Mouse (Mus musculus): ENCODE data around the gene Rom1.
A peak's percentile ranks its signal among the peaks of the same experiment; 100 is the strongest.

Gene Rom1

DNA sequence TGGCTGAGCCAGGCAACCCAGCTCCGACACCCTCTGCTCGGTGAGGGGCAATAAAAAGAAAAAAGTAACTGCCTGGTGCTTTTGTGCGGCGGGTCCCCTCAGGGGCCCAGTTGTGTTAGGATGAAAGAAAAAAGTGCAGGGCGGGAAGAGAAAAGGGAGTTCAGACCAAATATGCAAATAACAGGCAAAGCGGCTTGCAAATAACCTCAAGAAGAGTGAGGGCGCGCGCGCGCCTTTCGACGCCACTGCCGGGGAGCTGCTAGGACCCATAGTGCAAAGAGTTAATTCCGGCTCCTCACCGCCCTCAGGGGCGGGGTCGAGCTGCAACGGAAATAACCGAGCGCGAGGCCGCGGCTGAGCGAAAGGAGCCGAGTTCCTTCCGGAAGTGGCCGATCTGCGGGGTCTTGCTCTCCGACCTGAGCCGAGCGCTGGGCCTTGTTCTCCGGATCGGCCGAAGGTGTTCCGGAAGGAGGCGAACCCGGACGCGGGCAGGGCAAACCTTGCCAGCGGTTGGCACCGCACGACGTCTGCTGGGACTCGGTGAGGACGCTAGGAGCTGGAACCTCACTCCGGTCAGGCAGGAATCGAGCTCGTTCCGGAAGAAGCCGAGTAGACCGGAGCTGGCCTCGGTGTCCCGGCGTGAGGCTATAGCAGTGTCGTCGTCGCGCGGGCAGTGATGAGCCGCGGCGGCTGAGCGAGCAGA is 12.5 kb upstream of the Rom1 start, which contains the start of gene Mta2:
TSS of gene Mta2 (plus strand) at position 361 of the 703 bp plus-strand sequence.
- peak; percentile 99 for DNase-seq

GRCm38 (mm10) chr19:8941136-8941514 is 12.0 kb upstream of the Rom1 start:
- DNase-seq, result peak; percentile 42

DNA sequence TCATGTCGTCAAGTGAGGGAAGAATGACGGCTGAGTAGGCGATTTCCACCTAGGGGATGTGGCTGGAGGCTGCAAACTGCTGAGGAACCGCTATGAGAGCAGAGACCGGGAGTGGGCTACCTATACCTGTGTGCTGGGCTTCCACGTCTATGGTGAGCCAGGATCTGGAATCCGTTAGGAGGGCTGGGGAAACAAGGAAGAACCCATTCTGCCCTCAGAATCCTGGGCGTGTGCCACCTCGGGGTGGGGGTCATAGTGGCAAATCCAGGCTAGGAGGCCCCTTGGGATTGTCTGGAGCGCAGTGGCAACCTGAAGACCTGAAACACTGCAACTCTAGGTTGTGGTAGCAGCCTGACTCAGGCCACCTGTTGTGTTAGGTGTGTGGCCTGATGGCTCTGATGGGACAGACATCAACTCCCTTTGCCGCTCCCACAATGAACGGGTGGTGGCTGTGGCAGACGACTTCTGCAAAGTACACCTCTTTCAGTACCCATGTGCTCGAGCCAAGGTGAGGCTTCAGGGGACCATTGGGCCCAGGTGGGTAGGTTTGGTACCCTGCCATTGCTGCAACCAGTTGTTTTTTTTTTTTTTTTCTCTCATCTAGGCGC is 11.5 kb upstream of the Rom1 start:
- no peak for DNase-seq

DNA sequence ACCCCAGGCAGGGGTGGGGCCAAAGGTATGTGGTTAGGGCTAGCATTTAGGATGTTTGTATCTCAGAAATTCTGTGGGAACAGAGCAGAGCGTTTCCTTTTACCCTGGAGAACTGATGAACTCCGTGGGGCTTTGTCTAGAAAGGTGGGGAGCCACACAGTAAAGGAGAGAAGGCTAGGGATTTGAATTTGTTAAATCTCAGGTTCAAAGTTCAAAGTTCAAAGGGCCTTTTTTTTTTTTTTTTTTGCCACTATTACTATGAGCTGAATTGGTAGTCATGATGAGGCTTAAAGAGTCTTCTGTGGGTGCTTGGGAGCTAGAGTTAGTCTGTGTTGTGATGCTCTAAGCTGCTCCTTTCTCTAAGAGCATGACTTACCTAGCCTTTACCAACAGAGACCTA is 7.6 kb upstream of the Rom1 start:
- no peak for DNase-seq

DNA sequence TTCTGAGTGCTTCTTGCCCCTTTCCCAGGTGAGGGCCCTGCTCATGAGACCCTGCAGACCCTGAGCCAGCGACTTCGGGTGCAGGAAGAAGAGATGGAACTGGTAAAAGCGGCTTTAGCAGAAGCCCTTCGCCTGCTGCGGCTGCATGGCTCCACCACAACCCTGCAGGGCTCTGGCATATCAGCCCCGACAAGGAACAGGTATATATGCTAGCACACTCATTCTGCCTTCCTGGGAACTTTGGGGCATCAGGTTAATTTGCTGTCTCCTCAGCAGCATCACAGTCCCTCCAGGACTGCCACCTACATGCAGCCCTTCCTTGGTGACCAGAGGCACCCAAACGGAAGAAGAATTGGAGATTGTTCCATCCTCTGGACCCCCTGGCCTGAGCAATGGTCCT is 1.6 kb upstream of the Rom1 start:
- no peak for DNase-seq

- DNase-seq, result no peak
Observed at GRCm38 (mm10) chr19:8930117-8930516, 961 bp upstream of the Rom1 start.

DNA sequence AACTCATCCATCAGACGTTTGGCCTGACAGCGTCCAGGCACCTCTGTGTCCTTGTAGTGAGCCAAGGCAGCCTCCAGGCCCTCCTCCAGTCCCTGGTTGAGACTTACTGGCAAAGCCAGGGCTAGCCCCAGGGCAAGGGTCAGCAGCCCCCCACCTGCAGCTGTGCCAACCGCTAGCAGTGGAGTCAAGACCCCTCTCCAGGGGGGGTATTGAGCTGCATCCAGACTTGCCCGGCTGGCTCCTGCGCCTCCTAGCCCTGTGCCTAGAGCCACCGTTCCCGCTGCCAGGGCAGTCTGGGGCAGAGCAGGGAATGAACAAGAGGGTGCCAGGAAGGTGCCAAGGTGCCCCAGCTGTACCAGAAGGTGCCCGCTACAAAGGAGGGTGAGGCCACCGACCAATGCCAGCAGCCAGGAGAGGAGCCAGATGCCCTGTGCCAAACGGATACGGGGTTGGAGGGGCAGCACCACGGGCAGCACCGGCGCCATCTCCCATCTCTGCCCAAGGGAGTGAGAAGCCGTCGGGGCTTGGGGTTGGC is 400 bp downstream of the Rom1 start:
- DNase-seq, result no peak

- no peak for DNase-seq
Observed at GRCm38 (mm10) chr19:8927891-8928525, 1.1 kb downstream of the Rom1 start.

- no peak for DNase-seq
Observed at GRCm38 (mm10) chr19:8926766-8927165, 2.4 kb downstream of the Rom1 start.

GRCm38 (mm10) chr19:8921741-8922140 is 7.4 kb downstream of the Rom1 start:
- no peak for DNase-seq

- DNase-seq, result peak; percentile 37
Observed at GRCm38 (mm10) chr19:8920836-8921291, 8.3 kb downstream of the Rom1 start.

- DNase-seq, result peak; percentile 87
Observed at GRCm38 (mm10) chr19:8920073-8920736, 9.0 kb downstream of the Rom1 start, which contains the start of gene B3gat3. Gene B3gat3 (plus strand): TSS chr19:8920374.

DNA sequence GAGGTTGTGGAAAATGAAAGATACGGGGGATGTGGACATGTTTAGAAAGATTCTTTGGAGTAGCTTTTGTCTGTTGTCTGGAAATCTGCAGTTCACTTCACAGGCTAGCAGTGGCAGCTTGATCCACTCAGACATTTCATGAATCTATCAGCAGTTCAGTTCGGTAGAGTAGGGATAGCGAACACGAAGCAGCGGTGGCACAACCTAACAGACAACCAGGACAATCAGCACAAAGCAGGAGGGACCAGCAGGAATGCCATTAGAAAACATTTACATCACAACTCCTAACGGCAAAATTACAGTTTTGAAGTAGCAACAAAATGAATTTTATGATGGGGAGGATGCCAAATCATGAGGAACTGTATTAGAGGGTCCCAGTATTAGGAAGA is 9.5 kb downstream of the Rom1 start:
- no peak for DNase-seq

GRCm38 (mm10) chr19:8919000-8919399 is 10.2 kb downstream of the Rom1 start:
- DNase-seq, result no peak

DNA sequence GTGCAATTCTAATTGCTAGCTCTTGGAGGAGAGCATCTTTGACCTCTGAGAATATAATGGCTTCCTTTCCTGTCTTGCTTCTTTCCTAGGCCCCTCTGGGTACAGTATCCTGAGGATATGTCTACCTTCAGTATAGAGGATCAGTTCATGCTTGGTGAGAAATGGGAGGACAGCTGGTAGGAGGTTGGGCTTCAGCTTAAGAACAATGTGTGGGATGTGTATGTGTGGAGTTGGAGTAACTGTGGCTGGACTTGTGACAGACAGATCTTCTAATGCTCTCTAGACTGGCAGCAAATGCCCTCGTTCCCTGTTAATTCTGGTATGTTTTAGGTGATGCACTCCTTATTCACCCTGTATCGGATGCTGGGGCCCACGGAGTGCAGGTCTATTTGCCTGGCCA is 14.9 kb downstream of the Rom1 start:
- DNase-seq, result no peak

DNA sequence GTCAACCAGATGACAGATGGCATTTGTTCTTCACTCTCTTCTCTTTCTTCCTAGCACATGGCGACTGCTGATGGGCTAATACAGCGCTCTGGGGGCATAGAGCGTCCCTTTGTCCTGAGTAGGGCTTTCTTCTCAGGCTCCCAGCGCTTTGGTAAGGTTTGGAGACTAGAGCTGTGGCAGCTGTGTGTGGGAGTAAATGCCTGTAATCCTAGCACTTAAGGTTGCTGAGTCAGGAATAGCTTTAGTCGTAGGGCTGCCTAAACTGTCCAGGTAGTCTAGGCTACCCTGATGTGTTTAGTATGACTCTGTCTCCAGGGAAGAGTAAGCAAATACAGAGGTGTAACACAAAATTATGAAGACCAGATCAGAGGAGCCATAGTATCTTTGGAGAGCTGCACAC is 17.3 kb downstream of the Rom1 start:
- DNase-seq, result no peak

DNA sequence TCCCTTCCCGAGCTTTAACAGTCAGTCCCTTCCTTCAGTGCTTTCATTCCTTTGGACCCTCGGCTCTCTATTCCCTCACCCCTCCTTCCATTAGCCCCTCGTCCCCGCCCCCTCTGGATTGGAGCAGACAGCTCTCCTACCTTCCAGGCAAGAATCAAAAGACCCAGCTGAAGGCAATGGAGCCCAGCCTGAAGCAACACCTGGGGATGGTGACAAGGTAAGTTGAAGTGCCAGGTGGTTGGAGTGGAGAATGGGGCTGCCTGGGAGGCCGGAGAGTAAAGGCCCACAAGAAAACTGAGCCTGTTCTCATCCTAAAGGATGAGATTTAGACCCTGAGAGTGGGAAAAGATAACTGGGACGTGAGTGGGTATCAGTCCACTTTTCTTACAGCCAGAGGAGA is 20.6 kb downstream of the Rom1 start:
- DNase-seq, result no peak

GRCm38 (mm10) chr19:8903412-8903811 is 25.7 kb downstream of the Rom1 start:
- DNase-seq, result no peak

DNA sequence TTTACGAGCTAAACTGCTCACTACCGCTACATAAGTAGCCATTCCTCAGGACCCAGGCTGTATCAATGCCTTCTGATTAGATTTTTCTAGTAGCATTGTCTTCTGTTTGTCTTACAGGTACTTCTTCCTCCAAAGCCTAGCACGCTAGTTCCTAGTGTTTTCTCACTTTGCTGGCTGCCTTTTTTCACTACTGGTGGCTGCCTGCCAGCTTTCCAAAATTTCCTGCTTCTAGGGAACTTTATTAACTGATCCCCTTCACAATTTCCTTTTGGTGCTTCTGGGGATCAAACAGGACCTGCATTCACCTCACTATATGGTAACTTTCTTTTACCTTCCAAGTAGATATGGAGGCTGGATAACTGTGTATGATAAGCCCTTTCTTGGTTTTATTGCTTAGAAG is 30.1 kb downstream of the Rom1 start:
- no peak for DNase-seq

- peak; percentile 35 for DNase-seq
Observed at GRCm38 (mm10) chr19:8898576-8898975, 30.6 kb downstream of the Rom1 start.

DNA sequence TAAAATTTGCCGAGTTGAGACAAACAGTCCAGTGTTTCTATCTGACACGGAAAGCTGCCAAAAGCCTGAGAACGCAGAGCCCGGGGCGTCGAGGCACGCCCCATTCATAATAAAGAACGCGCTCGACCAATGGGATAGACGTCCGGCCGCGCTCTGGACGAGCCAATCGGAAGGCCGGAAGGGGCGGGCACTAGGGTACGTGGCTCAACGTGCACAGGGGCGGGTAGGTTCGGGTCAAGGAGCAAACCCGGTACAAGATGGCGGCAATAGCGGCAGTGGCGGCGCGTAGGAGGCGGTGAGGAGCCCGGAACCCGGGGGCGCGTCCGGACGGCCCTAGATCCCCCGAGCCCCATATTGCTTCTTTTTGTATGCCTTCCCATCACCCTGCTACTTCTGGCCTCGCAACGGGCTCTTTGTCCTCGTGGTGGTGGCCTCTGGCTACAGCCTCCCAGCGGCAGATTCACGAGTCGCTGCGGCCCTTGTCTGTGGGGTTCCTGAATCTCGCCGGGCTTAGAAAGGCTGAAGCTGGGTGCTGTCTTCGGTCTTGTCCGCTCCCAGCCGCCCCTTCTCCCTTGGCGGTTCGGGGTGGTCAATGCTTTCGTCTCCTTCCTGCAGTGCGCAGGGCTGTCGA is 31.2 kb downstream of the Rom1 start, which contains the start of gene Ganab:
TSS of gene Ganab (plus strand) at position 207 of the 631 bp plus-strand sequence.
- peak; percentile 95 for DNase-seq

- DNase-seq, result peak; percentile 42
Observed at GRCm38 (mm10) chr19:8897211-8897864, 31.8 kb downstream of the Rom1 start.
